Mouse (Mus musculus): ENCODE measurements around the gene 4930438A08Rik.
"Not testable (repeated sequence)": the region's sequence is repeated elsewhere in the genome, so short reads cannot be mapped to it uniquely, and the experiment has no call there.

GRCm38 (mm10) chr11:58234551-58234950 lies 40.0 kb upstream of the 4930438A08Rik start:
- not testable (repeated sequence) for TF ChIP-seq CTCF, POLR2A (IDR thresholded peaks at IDR 0.05; ENCODE audit: insufficient read depth, low read depth, low read length)

Measured in olfactory bulb, adult 2 months (tissue).